Mouse (Mus musculus): ENCODE data around the gene 4932438H23Rik. TPM values are rescaled to one million over a fixed set of nuclear protein-coding genes. Genes with fewer than 3 reads are reported as not detected.

4932438H23Rik gene
- polyA plus RNA-seq, 1 experiment: 0.30 TPM

GRCm38 (mm10) chr16:91044270-91045182 lies 50.4 kb downstream of the 4932438H23Rik start, which contains the start of gene Paxbp1:
TSS of gene Paxbp1 (minus strand) at chr16:91044543.
- 1% methylated on average over 69 of the region's 70 CpGs for WGBS

GRCm38 (mm10) chr16:91043461-91044248 lies 51.3 kb downstream of the 4932438H23Rik start:
- peaks cover 3% of the 10 kb centered on the region; the same call in 1 of the 2 replicates for H3K4me1 ChIP-seq (ENCODE audit: control insufficient read depth, insufficient read depth, low read length)
- DNase-seq: peak; percentile 53
- under 1% methylated on average over 63 of the region's 63 CpGs for WGBS
- peak overlapping the region; percentile 85 for H3K4me3 ChIP-seq (replicated peaks; ENCODE audit: extremely low read depth, low read depth, low read length)
- no peak for TF ChIP-seq POLR2A (IDR thresholded peaks at IDR 0.05; ENCODE audit: borderline replicate concordance, extremely low read depth, low read depth, low read length)
- no peak for TF ChIP-seq CTCF (IDR thresholded peaks at IDR 0.05; ENCODE audit: insufficient read depth, low read length)

More at GRCm38 (mm10) chr16:91044270-91045182, 50.4 kb downstream of the 4932438H23Rik start, which contains the start of gene Paxbp1:
- peak; percentile 95; the same call in 1 of the 2 replicates for TF ChIP-seq POLR2A (IDR thresholded peaks at IDR 0.05; ENCODE audit: borderline replicate concordance, extremely low read depth, low read depth, low read length)
- peak; percentile 80 for TF ChIP-seq CTCF (IDR thresholded peaks at IDR 0.05; ENCODE audit: insufficient read depth, low read length)
- Histone ChIP-seq H3K4me1 (ENCODE audit: control insufficient read depth, insufficient read depth, low read length) (peaks cover 3% of the 10 kb centered on the region; the same call in 1 of the 2 replicates), H3K4me3 (replicated peaks; ENCODE audit: extremely low read depth, low read depth, low read length) (peak within 1 kb of the TSS; percentile 85)
- DNase-seq: peak; percentile 98

- peaks cover 3% of the 10 kb centered on the region; the same call in 1 of the 2 replicates for H3K4me1 ChIP-seq (ENCODE audit: control insufficient read depth, insufficient read depth, low read length)
- WGBS: 22% methylated on average over 1 of the region's 1 CpGs
- DNase-seq: no peak
- TF ChIP-seq CTCF (IDR thresholded peaks at IDR 0.05; ENCODE audit: insufficient read depth, low read length) (no peak), POLR2A (IDR thresholded peaks at IDR 0.05; ENCODE audit: borderline replicate concordance, extremely low read depth, low read depth, low read length) (no peak)
- H3K4me3 ChIP-seq (replicated peaks; ENCODE audit: extremely low read depth, low read depth, low read length): no peak overlapping the region
These were observed 52.3 kb downstream of the 4932438H23Rik start for GRCm38 (mm10) chr16:91042640-91043039.

GRCm38 (mm10) chr16:91035866-91036265 lies 59.1 kb downstream of the 4932438H23Rik start:
- Histone ChIP-seq H3K4me1 (ENCODE audit: control insufficient read depth, insufficient read depth, low read length) (no peaks in the 10 kb centered on the region), H3K4me3 (replicated peaks; ENCODE audit: extremely low read depth, low read depth, low read length) (no peak overlapping the region)
- WGBS: 84% methylated on average over 10 of the region's 10 CpGs
- no peak for DNase-seq
- TF ChIP-seq CTCF (IDR thresholded peaks at IDR 0.05; ENCODE audit: insufficient read depth, low read length) (no peak), POLR2A (IDR thresholded peaks at IDR 0.05; ENCODE audit: borderline replicate concordance, extremely low read depth, low read depth, low read length) (no peak)

- H3K4me3 ChIP-seq (replicated peaks; ENCODE audit: extremely low read depth, low read depth, low read length): no peak overlapping the region
- WGBS: 79% methylated on average over 4 of the region's 4 CpGs
- DNase-seq: no peak
These were observed 64.2 kb downstream of the 4932438H23Rik start for GRCm38 (mm10) chr16:91030751-91031150.

GRCm38 (mm10) chr16:91029901-91030300 lies 65.0 kb downstream of the 4932438H23Rik start:
- WGBS: 88% methylated on average over 2 of the region's 2 CpGs
- H3K4me3 ChIP-seq (replicated peaks; ENCODE audit: extremely low read depth, low read depth, low read length): no peak overlapping the region

More at GRCm38 (mm10) chr16:91030751-91031150, 64.2 kb downstream of the 4932438H23Rik start:
- H3K4me1 ChIP-seq (ENCODE audit: control insufficient read depth, insufficient read depth, low read length): no peaks in the 10 kb centered on the region
- no peak for TF ChIP-seq CTCF (IDR thresholded peaks at IDR 0.05; ENCODE audit: insufficient read depth, low read length)
- TF ChIP-seq POLR2A (IDR thresholded peaks at IDR 0.05; ENCODE audit: borderline replicate concordance, extremely low read depth, low read depth, low read length): no peak

GRCm38 (mm10) chr16:91029161-91029743 lies 65.7 kb downstream of the 4932438H23Rik start:
- TF ChIP-seq CTCF (IDR thresholded peaks at IDR 0.05; ENCODE audit: insufficient read depth, low read length) (no peak), POLR2A (IDR thresholded peaks at IDR 0.05; ENCODE audit: borderline replicate concordance, extremely low read depth, low read depth, low read length) (no peak)
- WGBS: 89% methylated on average over 8 of the region's 8 CpGs
- DNase-seq: no peak
- Histone ChIP-seq H3K4me3 (replicated peaks; ENCODE audit: extremely low read depth, low read depth, low read length) (no peak overlapping the region), H3K4me1 (ENCODE audit: control insufficient read depth, insufficient read depth, low read length) (no peaks in the 10 kb centered on the region)

More at GRCm38 (mm10) chr16:91029901-91030300, 65.0 kb downstream of the 4932438H23Rik start:
- H3K4me1 ChIP-seq (ENCODE audit: control insufficient read depth, insufficient read depth, low read length): no peaks in the 10 kb centered on the region
- TF ChIP-seq POLR2A (IDR thresholded peaks at IDR 0.05; ENCODE audit: borderline replicate concordance, extremely low read depth, low read depth, low read length) (no peak), CTCF (IDR thresholded peaks at IDR 0.05; ENCODE audit: insufficient read depth, low read length) (no peak)
- no peak for DNase-seq

- no peak for TF ChIP-seq POLR2A (IDR thresholded peaks at IDR 0.05; ENCODE audit: borderline replicate concordance, extremely low read depth, low read depth, low read length)
- no peak for TF ChIP-seq CTCF (IDR thresholded peaks at IDR 0.05; ENCODE audit: insufficient read depth, low read length)
- 81% methylated on average over 4 of the region's 4 CpGs for WGBS
- no peak for DNase-seq
- no peak overlapping the region for H3K4me3 ChIP-seq (replicated peaks; ENCODE audit: extremely low read depth, low read depth, low read length)
- no peaks in the 10 kb centered on the region for H3K4me1 ChIP-seq (ENCODE audit: control insufficient read depth, insufficient read depth, low read length)
These were observed 68.6 kb downstream of the 4932438H23Rik start for GRCm38 (mm10) chr16:91026290-91026689.

- WGBS: 86% methylated on average over 1 of the region's 1 CpGs
- DNase-seq: no peak
- Histone ChIP-seq H3K4me1 (ENCODE audit: control insufficient read depth, insufficient read depth, low read length) (no peaks in the 10 kb centered on the region), H3K4me3 (replicated peaks; ENCODE audit: extremely low read depth, low read depth, low read length) (no peak overlapping the region)
- TF ChIP-seq CTCF (IDR thresholded peaks at IDR 0.05; ENCODE audit: insufficient read depth, low read length) (peak; percentile 34; the same call in 1 of the 2 replicates), POLR2A (IDR thresholded peaks at IDR 0.05; ENCODE audit: borderline replicate concordance, extremely low read depth, low read depth, low read length) (no peak)
These were observed 71.5 kb downstream of the 4932438H23Rik start for GRCm38 (mm10) chr16:91023384-91023783.

Measured in lung, adult 2 months (tissue).